Mouse (Mus musculus): ENCODE data around the gene Il15. TPM values are rescaled to one million over a fixed set of nuclear protein-coding genes. Genes with fewer than 3 reads are reported as not detected.
A peak's percentile ranks its signal among the peaks of the same experiment; 100 is the strongest.

Il15 gene
- polyA plus RNA-seq, 1 experiment from 2014 or later, result 1.1 TPM

DNA sequence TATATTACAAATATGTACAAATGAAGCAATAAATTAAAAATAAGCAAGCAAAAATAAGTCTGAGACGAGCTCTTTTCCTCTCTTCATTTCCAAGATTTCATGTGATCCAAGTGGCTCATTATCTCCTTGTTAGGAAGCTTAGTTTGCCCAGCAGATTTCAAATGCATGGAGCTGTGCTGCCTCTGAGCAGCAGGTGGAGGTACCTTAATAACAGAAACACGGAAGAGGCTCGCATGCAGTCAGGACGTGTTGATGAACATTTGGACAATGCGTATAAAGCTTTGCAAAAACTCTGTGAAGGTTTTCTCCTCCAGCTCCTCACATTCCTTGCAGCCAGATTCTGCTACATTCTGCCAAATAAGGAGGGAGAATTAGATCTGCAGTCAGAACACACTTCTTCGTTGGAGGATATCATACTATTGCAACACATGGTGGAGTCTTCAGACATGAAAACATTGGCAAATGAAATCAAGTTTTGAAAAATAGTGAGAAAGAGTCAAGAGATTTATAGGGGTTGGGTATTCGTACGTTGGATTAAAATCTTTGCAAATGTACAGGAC, 71.3 kb downstream of the Il15 start:
- H3K4me2 ChIP-seq (ENCODE audit: low read length), result no peak overlapping the region
- DNase-seq (ENCODE audit: low spot score) (peak; percentile 32), ATAC-seq (no peak)
- WGBS, result 82% methylated on average over 8 of the region's 8 CpGs
- H3K4me1 ChIP-seq (ENCODE audit: control insufficient read depth, insufficient read depth, low read length), result no peaks in the 10 kb centered on the region
- H3K27me3 ChIP-seq (replicated peaks; ENCODE audit: control insufficient read depth, insufficient read depth, low read length), result no peaks in the 10 kb centered on the region
- no peak overlapping the region for H3K4me3 ChIP-seq (ENCODE audit: low read depth, low read length)
- H3K9ac ChIP-seq (ENCODE audit: low read length), result no peak overlapping the region
- no peaks in the 10 kb centered on the region for H3K9me3 ChIP-seq (replicated peaks; ENCODE audit: control insufficient read depth, low read length)
- H3K36me3 ChIP-seq (ENCODE audit: control insufficient read depth, insufficient read depth, low read length), result no peaks in the 10 kb centered on the region
- no peak overlapping the region for H3K27ac ChIP-seq (ENCODE audit: low read depth, low read length)

- H3K9me3 ChIP-seq (replicated peaks; ENCODE audit: control insufficient read depth, low read length), result no peaks in the 10 kb centered on the region
- H3K9ac ChIP-seq (ENCODE audit: low read length), result no peak overlapping the region
- WGBS, result 52% methylated on average over 2 of the region's 2 CpGs
- H3K4me1 ChIP-seq (ENCODE audit: control insufficient read depth, insufficient read depth, low read length), result no peaks in the 10 kb centered on the region
- ATAC-seq (no peak), DNase-seq (ENCODE audit: low spot score) (no peak)
- H3K36me3 ChIP-seq (ENCODE audit: control insufficient read depth, insufficient read depth, low read length), result no peaks in the 10 kb centered on the region
- H3K27ac ChIP-seq (ENCODE audit: low read depth, low read length), result no peak overlapping the region
- no peak overlapping the region for H3K4me3 ChIP-seq (ENCODE audit: low read depth, low read length)
- no peaks in the 10 kb centered on the region for H3K27me3 ChIP-seq (replicated peaks; ENCODE audit: control insufficient read depth, insufficient read depth, low read length)
- H3K4me2 ChIP-seq (ENCODE audit: low read length), result no peak overlapping the region
These were observed 74.9 kb downstream of the Il15 start for GRCm38 (mm10) chr8:82327986-82328652.

GRCm38 (mm10) chr8:82326061-82326460, 77.0 kb downstream of the Il15 start:
- no peak for ATAC-seq
- WGBS, result 74% methylated on average over 1 of the region's 1 CpGs
- no peak for DNase-seq (ENCODE audit: low spot score)

GRCm38 (mm10) chr8:82325586-82325985, 77.4 kb downstream of the Il15 start:
- no peak overlapping the region for H3K4me3 ChIP-seq (ENCODE audit: low read depth, low read length)
- H3K4me1 ChIP-seq (ENCODE audit: control insufficient read depth, insufficient read depth, low read length), result no peaks in the 10 kb centered on the region
- H3K36me3 ChIP-seq (ENCODE audit: control insufficient read depth, insufficient read depth, low read length), result no peaks in the 10 kb centered on the region
- no peaks in the 10 kb centered on the region for H3K27me3 ChIP-seq (replicated peaks; ENCODE audit: control insufficient read depth, insufficient read depth, low read length)
- no peak overlapping the region for H3K9ac ChIP-seq (ENCODE audit: low read length)
- no peak overlapping the region for H3K4me2 ChIP-seq (ENCODE audit: low read length)
- WGBS, result 84% methylated on average over 6 of the region's 6 CpGs
- ATAC-seq (no peak), DNase-seq (ENCODE audit: low spot score) (no peak)
- H3K9me3 ChIP-seq (replicated peaks; ENCODE audit: control insufficient read depth, low read length), result no peaks in the 10 kb centered on the region
- H3K27ac ChIP-seq (ENCODE audit: low read depth, low read length), result no peak overlapping the region

More at GRCm38 (mm10) chr8:82326061-82326460, 77.0 kb downstream of the Il15 start:
- Histone ChIP-seq H3K4me2 (ENCODE audit: low read length) (no peak overlapping the region), H3K9me3 (replicated peaks; ENCODE audit: control insufficient read depth, low read length) (no peaks in the 10 kb centered on the region), H3K4me3 (ENCODE audit: low read depth, low read length) (no peak overlapping the region), H3K9ac (ENCODE audit: low read length) (no peak overlapping the region), H3K27ac (ENCODE audit: low read depth, low read length) (no peak overlapping the region), H3K4me1 (ENCODE audit: control insufficient read depth, insufficient read depth, low read length) (no peaks in the 10 kb centered on the region), H3K36me3 (ENCODE audit: control insufficient read depth, insufficient read depth, low read length) (no peaks in the 10 kb centered on the region), H3K27me3 (replicated peaks; ENCODE audit: control insufficient read depth, insufficient read depth, low read length) (no peaks in the 10 kb centered on the region)

DNA sequence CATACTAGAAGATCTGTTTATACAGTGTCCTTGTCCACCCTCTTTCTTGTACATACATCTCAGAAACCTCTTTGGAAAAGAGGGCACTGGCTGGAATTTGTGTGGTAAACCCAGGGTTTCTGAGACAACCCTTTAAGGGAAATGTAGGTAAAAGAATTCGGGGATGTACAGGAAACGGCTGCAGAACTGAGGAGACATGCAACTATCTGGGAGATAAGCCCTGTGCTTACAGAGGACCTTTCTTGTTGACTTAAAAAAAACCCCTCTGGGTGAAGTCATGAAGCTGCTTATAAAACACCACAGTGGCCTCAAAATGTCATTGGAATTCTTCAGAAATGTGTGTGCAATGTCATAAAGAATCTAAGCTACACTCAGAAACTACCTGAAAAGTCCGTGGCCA, 85.6 kb downstream of the Il15 start:
- H3K9me3 ChIP-seq (replicated peaks; ENCODE audit: control insufficient read depth, low read length), result no peaks in the 10 kb centered on the region
- H3K36me3 ChIP-seq (ENCODE audit: control insufficient read depth, insufficient read depth, low read length), result no peaks in the 10 kb centered on the region
- no peak overlapping the region for H3K27ac ChIP-seq (ENCODE audit: low read depth, low read length)
- no peak overlapping the region for H3K4me3 ChIP-seq (ENCODE audit: low read depth, low read length)
- H3K4me1 ChIP-seq (ENCODE audit: control insufficient read depth, insufficient read depth, low read length), result no peaks in the 10 kb centered on the region
- no peak overlapping the region for H3K4me2 ChIP-seq (ENCODE audit: low read length)
- DNase-seq (ENCODE audit: low spot score) (no peak), ATAC-seq (no peak)
- WGBS, result 88% methylated on average over 3 of the region's 3 CpGs
- H3K9ac ChIP-seq (ENCODE audit: low read length), result no peak overlapping the region
- H3K27me3 ChIP-seq (replicated peaks; ENCODE audit: control insufficient read depth, insufficient read depth, low read length), result no peaks in the 10 kb centered on the region

DNA sequence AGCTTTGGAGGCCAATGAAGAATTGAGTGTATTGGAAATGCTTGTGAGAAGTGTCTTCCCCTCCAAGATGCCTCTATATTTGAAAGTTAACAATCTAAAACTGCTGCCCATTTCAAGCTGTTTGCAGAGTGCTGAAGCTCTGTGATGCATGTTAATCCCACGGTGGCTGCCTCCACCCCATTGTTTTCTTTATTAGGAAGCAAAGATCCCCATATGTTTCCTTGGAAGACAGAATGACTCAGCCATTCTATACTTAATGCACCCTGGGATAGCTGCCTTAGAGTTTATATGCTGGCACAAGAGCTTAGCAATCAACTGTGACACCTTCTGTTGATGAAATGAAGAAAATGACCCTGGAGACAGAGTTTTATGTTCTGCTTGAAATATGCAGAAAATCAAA, 96.6 kb downstream of the Il15 start:
- Histone ChIP-seq H3K9ac (ENCODE audit: low read length) (no peak overlapping the region), H3K27ac (ENCODE audit: low read depth, low read length) (no peak overlapping the region), H3K4me2 (ENCODE audit: low read length) (no peak overlapping the region), H3K4me3 (ENCODE audit: low read depth, low read length) (no peak overlapping the region), H3K9me3 (replicated peaks; ENCODE audit: control insufficient read depth, low read length) (no peaks in the 10 kb centered on the region), H3K27me3 (replicated peaks; ENCODE audit: control insufficient read depth, insufficient read depth, low read length) (no peaks in the 10 kb centered on the region), H3K36me3 (ENCODE audit: control insufficient read depth, insufficient read depth, low read length) (no peaks in the 10 kb centered on the region), H3K4me1 (ENCODE audit: control insufficient read depth, insufficient read depth, low read length) (no peaks in the 10 kb centered on the region)
- 18% methylated on average over 1 of the region's 1 CpGs for WGBS
- no peak for ATAC-seq
- DNase-seq (ENCODE audit: low spot score), result no peak

DNA sequence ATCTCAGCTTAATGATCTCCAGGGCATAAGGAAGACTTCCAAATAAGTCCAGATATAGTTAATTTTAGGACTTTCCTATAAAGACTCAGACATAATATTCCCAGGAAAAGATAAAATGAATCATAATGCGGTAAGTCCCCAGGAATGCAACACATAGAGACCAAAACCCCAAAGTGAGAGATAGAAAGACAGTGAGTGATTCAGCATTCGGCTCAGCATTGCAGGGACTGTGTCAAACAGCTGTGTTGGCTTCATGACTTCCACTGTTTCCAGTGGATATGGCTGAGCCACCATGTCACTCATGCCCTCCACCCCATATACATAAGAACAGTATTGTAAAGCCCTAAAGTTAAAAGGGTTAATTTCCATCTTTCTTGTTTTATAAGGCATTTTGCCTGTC, 106.8 kb downstream of the Il15 start:
- no peaks in the 10 kb centered on the region for H3K4me1 ChIP-seq (ENCODE audit: control insufficient read depth, insufficient read depth, low read length)
- H3K27ac ChIP-seq (ENCODE audit: low read depth, low read length), result no peak overlapping the region
- H3K36me3 ChIP-seq (ENCODE audit: control insufficient read depth, insufficient read depth, low read length), result no peaks in the 10 kb centered on the region
- DNase-seq (ENCODE audit: low spot score), result no peak
- no peak overlapping the region for H3K4me2 ChIP-seq (ENCODE audit: low read length)
- ATAC-seq, result no peak
- H3K27me3 ChIP-seq (replicated peaks; ENCODE audit: control insufficient read depth, insufficient read depth, low read length), result no peaks in the 10 kb centered on the region
- H3K9ac ChIP-seq (ENCODE audit: low read length), result no peak overlapping the region
- H3K4me3 ChIP-seq (ENCODE audit: low read depth, low read length), result no peak overlapping the region
- no peaks in the 10 kb centered on the region for H3K9me3 ChIP-seq (replicated peaks; ENCODE audit: control insufficient read depth, low read length)
- 93% methylated on average over 2 of the region's 2 CpGs for WGBS

DNA sequence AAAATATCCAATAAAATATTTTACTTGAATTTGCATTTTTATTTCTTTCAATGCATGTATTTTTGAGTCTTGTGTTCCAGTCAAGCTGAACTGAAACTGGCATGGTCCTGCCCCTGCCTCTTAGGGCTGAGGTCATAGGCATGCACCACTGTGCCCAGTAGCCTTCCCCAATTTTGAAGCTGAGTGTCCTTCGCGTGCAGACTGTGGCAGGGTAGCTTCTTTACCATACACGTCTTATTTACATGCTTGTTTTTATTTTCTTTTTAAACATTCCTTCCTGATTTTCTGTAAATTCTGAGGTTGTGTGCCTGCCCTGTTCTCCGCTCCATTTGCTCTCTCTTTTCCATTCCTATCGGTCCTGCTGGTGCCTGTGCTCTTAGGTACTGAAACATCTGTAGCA, 111.4 kb downstream of the Il15 start:
- Histone ChIP-seq H3K36me3 (ENCODE audit: control insufficient read depth, insufficient read depth, low read length) (no peaks in the 10 kb centered on the region), H3K9ac (ENCODE audit: low read length) (no peak overlapping the region), H3K4me1 (ENCODE audit: control insufficient read depth, insufficient read depth, low read length) (no peaks in the 10 kb centered on the region), H3K4me2 (ENCODE audit: low read length) (no peak overlapping the region), H3K9me3 (replicated peaks; ENCODE audit: control insufficient read depth, low read length) (no peaks in the 10 kb centered on the region), H3K27ac (ENCODE audit: low read depth, low read length) (no peak overlapping the region), H3K27me3 (replicated peaks; ENCODE audit: control insufficient read depth, insufficient read depth, low read length) (no peaks in the 10 kb centered on the region), H3K4me3 (ENCODE audit: low read depth, low read length) (no peak overlapping the region)
- no peak for ATAC-seq
- DNase-seq (ENCODE audit: low spot score), result no peak
- WGBS, result 89% methylated on average over 5 of the region's 5 CpGs

DNA sequence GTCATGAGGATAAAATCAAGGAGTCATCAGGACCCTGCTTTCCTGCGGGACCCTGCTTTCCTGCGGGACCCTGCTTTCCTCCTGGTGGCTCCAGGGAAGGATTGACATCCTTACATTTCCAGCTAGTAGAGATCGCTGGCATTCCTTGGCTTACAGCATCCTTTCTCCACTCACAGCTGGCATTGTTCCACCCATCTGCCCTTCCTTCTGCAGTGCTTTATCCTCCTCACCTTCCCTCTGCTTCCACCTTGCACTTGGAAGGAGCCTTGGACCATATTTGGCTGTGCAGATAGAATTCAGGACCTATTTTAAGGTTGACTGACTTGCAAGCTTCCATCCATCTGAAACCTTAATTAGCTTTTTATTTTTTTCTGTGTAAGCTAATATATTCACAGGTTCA, 117.2 kb downstream of the Il15 start:
- H3K4me1 ChIP-seq (ENCODE audit: control insufficient read depth, insufficient read depth, low read length), result no peaks in the 10 kb centered on the region
- DNase-seq (ENCODE audit: low spot score) (no peak), ATAC-seq (no peak)
- H3K9ac ChIP-seq (ENCODE audit: low read length), result no peak overlapping the region
- H3K27me3 ChIP-seq (replicated peaks; ENCODE audit: control insufficient read depth, insufficient read depth, low read length), result no peaks in the 10 kb centered on the region
- H3K4me3 ChIP-seq (ENCODE audit: low read depth, low read length), result no peak overlapping the region
- H3K9me3 ChIP-seq (replicated peaks; ENCODE audit: control insufficient read depth, low read length), result no peaks in the 10 kb centered on the region
- WGBS, result 88% methylated on average over 3 of the region's 3 CpGs
- no peak overlapping the region for H3K27ac ChIP-seq (ENCODE audit: low read depth, low read length)
- H3K4me2 ChIP-seq (ENCODE audit: low read length), result no peak overlapping the region
- H3K36me3 ChIP-seq (ENCODE audit: control insufficient read depth, insufficient read depth, low read length), result no peaks in the 10 kb centered on the region

Measured in forebrain, embryonic 14.5 days (tissue).